ENCODE assay signal across 19 mouse cellular contexts in genomic region chr11:3707057-3707456, GRCm38 (mm10).
"Had no signal": no experiment of that assay in that cellular context is flagged by ENCODE, and none has a peak within 500 bp of the region (broad histone marks: within the 10 kb centered on the region; RNA-seq: fewer than 3 reads in every experiment).

No protein-coding gene starts in this region.

- H3K27me3 ChIP-seq: liver, embryonic 15.5 days; midbrain, embryonic 15.5 days; neural tube, embryonic 13.5 days had no signal

- H3K36me3 ChIP-seq: liver, embryonic 15.5 days; midbrain, embryonic 12.5 days; midbrain, embryonic 15.5 days had no signal

- H3K4me2 ChIP-seq: liver, embryonic 15.5 days; midbrain, embryonic 12.5 days; midbrain, embryonic 15.5 days; neural tube, embryonic 13.5 days had no signal

- H3K9me3 ChIP-seq: liver, embryonic 15.5 days; midbrain, embryonic 12.5 days; midbrain, embryonic 15.5 days; neural tube, embryonic 13.5 days had no signal

- H3K4me3 ChIP-seq: layer of hippocampus, adult 2 months; liver, embryonic 15.5 days; midbrain, embryonic 12.5 days; midbrain, embryonic 15.5 days; myocyte; neural tube, embryonic 13.5 days had no signal

- H3K4me1 ChIP-seq: liver, embryonic 15.5 days; midbrain, embryonic 12.5 days; midbrain, embryonic 15.5 days; neural tube, embryonic 13.5 days had no signal

- H3K9ac ChIP-seq: liver, embryonic 15.5 days; midbrain, embryonic 12.5 days; midbrain, embryonic 15.5 days; neural tube, embryonic 13.5 days had no signal

- DNase-seq: kidney, adult 18-20 months; kidney, adult 9 months; kidney, postnatal 25 days; layer of hippocampus, adult 9-11 months; lung, adult 2 months; lung, postnatal 14 days; retina, postnatal 1 day; right cerebral cortex, postnatal 25 days; spleen, adult 18-20 months; thymus, adult 18-20 months; thymus, postnatal 36 days had no signal

- H3K27ac ChIP-seq: kidney, postnatal 0 days; layer of hippocampus, adult 2 months; liver, embryonic 15.5 days; midbrain, embryonic 12.5 days; midbrain, embryonic 15.5 days; neural tube, embryonic 13.5 days had no signal

- ATAC-seq: intestine, embryonic 16.5 days; midbrain, embryonic 15.5 days had no signal
